Mouse (Mus musculus) adrenal gland, postnatal 0 days (tissue): ENCODE measurements around the gene Esr1. TPM values are rescaled to one million over a fixed set of nuclear protein-coding genes. Genes with fewer than 3 reads are reported as not detected.

Source experiments
- polyA plus RNA-seq: library from polyadenylated mRNA; unstranded; fragments of >200 nt; fragmentation: Nextera tagmentation; extraction: Ambion mirVana; gene quantifications from 2 replicates; pipeline ENCODE4 v1.2.1, GENCODE M21; 2015

Gene Esr1
- 2.6 and 3.1 TPM in 2 replicates for polyA plus RNA-seq

GRCm38 (mm10) chr10:4611386-4612155 lies at the start of gene Esr1:
Gene Esr1, plus strand, starts transcription at chr10:4611593.

Other genes starting within 250 kb of the Esr1 start
- gene Zbtb2, start 223.5 kb upstream of the Esr1 start, polyA plus RNA-seq: 6.3 and 7.6 TPM in 2 replicates
- 17.6 and 33.4 TPM in 2 replicates for gene Rmnd1, start 179.2 kb upstream of the Esr1 start, polyA plus RNA-seq
- gene Armt1, start 179.1 kb upstream of the Esr1 start, polyA plus RNA-seq: 8.5 and 12.2 TPM in 2 replicates
- gene Ccdc170, start 129.1 kb upstream of the Esr1 start, polyA plus RNA-seq: 0.11 and 0.57 TPM in 2 replicates